13 mouse cellular contexts compared by ENCODE assay signal in the genomic region with DNA sequence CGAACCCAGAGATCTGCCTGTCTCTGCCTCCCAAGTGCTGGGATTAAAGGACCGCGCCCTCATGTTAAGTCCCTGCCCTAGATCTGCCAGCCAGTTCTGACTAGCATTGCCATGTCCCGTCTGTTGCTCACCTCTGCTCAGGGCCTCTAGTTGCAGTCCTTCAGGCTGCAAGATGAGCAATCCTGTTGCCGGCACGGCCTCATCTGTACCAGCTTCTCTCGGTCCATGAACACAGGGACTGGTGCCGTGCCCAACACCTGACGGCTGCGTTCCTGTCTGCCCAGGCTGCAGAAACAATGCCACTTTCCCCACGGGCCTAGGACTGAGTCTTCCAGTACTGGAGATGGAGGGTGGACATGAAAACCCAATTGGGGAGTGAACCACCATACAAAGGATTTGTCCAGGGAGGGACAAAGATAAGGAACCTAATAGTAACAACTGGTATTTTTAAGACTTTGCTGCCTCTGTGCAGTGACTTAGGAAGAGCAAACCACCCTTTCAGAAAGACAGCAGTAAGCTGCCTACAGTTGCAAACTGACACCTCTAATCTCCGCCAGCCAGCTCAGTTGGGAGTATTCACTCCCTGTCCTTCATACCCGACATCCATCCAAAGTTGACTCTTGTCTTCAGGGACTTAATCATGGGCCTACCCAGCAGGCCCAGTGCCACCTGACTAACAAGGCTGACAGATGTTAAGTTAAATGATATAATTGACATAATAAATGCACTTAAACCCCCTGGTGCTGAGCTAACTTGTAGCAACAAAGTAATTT. TPM values are rescaled to one million over a fixed set of nuclear protein-coding genes. Genes with fewer than 3 reads are reported as not detected.
DNase-seq lines count a peak whose midpoint lies in the region; ATAC-seq lines count a peak whose summit lies in the region.
"Had no signal": no experiment of that assay in that cellular context is flagged by ENCODE, and none has a peak within 500 bp of the region (broad histone marks: within the 10 kb centered on the region; RNA-seq: fewer than 3 reads in every experiment).

No protein-coding gene starts in this region.

- H3K27me3 ChIP-seq in erythroblast, embryonic 14.5 days (ENCODE audit: control insufficient read depth): no peaks in the 10 kb centered on the region
- H3K27me3 ChIP-seq in kidney, embryonic 15.5 days: no peaks in the 10 kb centered on the region
- H3K27me3 ChIP-seq in liver, embryonic 13.5 days: no peaks in the 10 kb centered on the region

- DNase-seq in kidney, adult 18-20 months: no peak
- DNase-seq in adrenal gland, postnatal 14 days: peak; percentile 46
- DNase-seq in liver, embryonic 13.5 days: no peak
- no peak for DNase-seq in embryo, embryonic 10.5 days (ENCODE audit: low spot score)
- DNase-seq in thymus, postnatal 25 days: no peak
- DNase-seq: cerebellum, postnatal 14 days; gastrocnemius, postnatal 36 days had no signal

- H3K4me1 ChIP-seq in erythroblast, embryonic 14.5 days (ENCODE audit: control insufficient read depth): peaks cover 73% of the 10 kb centered on the region
- H3K4me1 ChIP-seq in kidney, embryonic 15.5 days: peaks cover 48% of the 10 kb centered on the region
- peaks cover 74% of the 10 kb centered on the region for H3K4me1 ChIP-seq in liver, embryonic 13.5 days (replicated peaks)

- peaks cover 64% of the 10 kb centered on the region for H3K36me3 ChIP-seq in erythroblast, embryonic 14.5 days (ENCODE audit: control insufficient read depth)
- H3K36me3 ChIP-seq in kidney, embryonic 15.5 days: peaks cover 31% of the 10 kb centered on the region
- peaks cover 40% of the 10 kb centered on the region for H3K36me3 ChIP-seq in liver, embryonic 13.5 days

- peak overlapping the region; percentile 93; the same call in 1 of the 2 replicates for H3K27ac ChIP-seq in kidney, embryonic 15.5 days
- peak overlapping the region; percentile 99 for H3K27ac ChIP-seq in liver, embryonic 13.5 days

- ATAC-seq in erythroblast, adult 5-6 weeks (replicated peaks; ENCODE audit: low FRiP score, poor library complexity, severe bottlenecking): no peak
- no peak for ATAC-seq in kidney, embryonic 15.5 days (replicated peaks; ENCODE audit: low FRiP score)
- no peak for ATAC-seq in liver, embryonic 13.5 days (ENCODE audit: low read depth)

- 0 out of 2 replicates have a peak overlapping the region, but pooled peaks have one; percentile 83 for H3K4me2 ChIP-seq in kidney, embryonic 15.5 days
- peak overlapping the region; percentile 99 for H3K4me2 ChIP-seq in liver, embryonic 13.5 days

- H3K9ac ChIP-seq in kidney, embryonic 15.5 days: no peak overlapping the region
- peak overlapping the region; percentile 96 for H3K9ac ChIP-seq in liver, embryonic 13.5 days

- WGBS in kidney, embryonic 15.5 days: 89% methylated on average over 13 of the region's 13 CpGs
- whole genome bisulfite sequencing in liver, embryonic 13.5 days (ENCODE audit: insufficient replicate concordance): 79% methylated on average over 13 of the region's 13 CpGs

- peaks cover 2% of the 10 kb centered on the region; the same call in 1 of the 2 replicates for H3K9me3 ChIP-seq in erythroblast, embryonic 14.5 days (ENCODE audit: control insufficient read depth, low read length)
- H3K9me3 ChIP-seq in kidney, embryonic 15.5 days (replicated peaks): no peaks in the 10 kb centered on the region
- no peaks in the 10 kb centered on the region for H3K9me3 ChIP-seq in liver, embryonic 13.5 days (replicated peaks)

- H3K4me3 ChIP-seq in erythroblast, embryonic 14.5 days (replicated peaks): peak overlapping the region; percentile 79
- H3K4me3 ChIP-seq in kidney, embryonic 15.5 days (replicated peaks): no peak overlapping the region
- peak overlapping the region; percentile 76 for H3K4me3 ChIP-seq in liver, embryonic 13.5 days (replicated peaks)

RNA-seq across cellular contexts. Expression of a gene that starts 1.5 kb away (rescaled TPM):
- not detected in 2 replicates for polyA plus RNA-seq in erythroblast, embryonic 14.5 days (2012)
- total RNA-seq in erythroblast, adult 5-6 weeks (2015; ENCODE audit: low replicate concordance): not detected in 2 replicates
- total RNA-seq in erythroblast, adult 5-6 weeks (2017; ENCODE audit: low replicate concordance): not detected in 2 replicates
- not detected in 2 replicates for polyA plus RNA-seq in kidney, embryonic 15.5 days (2015; fragmentation: Nextera tagmentation; extraction: Ambion mirVana)
- total RNA-seq in adrenal gland, postnatal 14 days (2021): 2.1 TPM in 1 of 2 replicates, not detected in the other
- not detected in 2 replicates for polyA plus RNA-seq in liver, embryonic 13.5 days (2015; fragmentation: Nextera tagmentation; extraction: Ambion mirVana)
- total RNA-seq: gastrocnemius, postnatal 36 days; left cerebral cortex, adult 18-20 months had no signal
- polyA plus RNA-seq: C2C12; kidney, adult 2 months had no signal

RNA-seq across cellular contexts. Expression of a gene that starts 1.7 kb away (rescaled TPM):
- 111 and 222 TPM in 2 replicates for polyA plus RNA-seq in erythroblast, embryonic 14.5 days (2012)
- total RNA-seq in erythroblast, adult 5-6 weeks (2015; ENCODE audit: low replicate concordance): 1,192 and 1,430 TPM in 2 replicates
- total RNA-seq in erythroblast, adult 5-6 weeks (2017; ENCODE audit: low replicate concordance): 2,193 and 2,235 TPM in 2 replicates
- 808 and 824 TPM in 2 replicates for polyA plus RNA-seq in kidney, embryonic 15.5 days (2015; fragmentation: Nextera tagmentation; extraction: Ambion mirVana)
- 532 and 572 TPM in 2 replicates for total RNA-seq in adrenal gland, postnatal 14 days (2021)
- 1,982 and 2,114 TPM in 2 replicates for polyA plus RNA-seq in liver, embryonic 13.5 days (2015; fragmentation: Nextera tagmentation; extraction: Ambion mirVana)

RNA-seq across cellular contexts. Expression of a gene that starts 1.8 kb away (rescaled TPM):
- 162 and 179 TPM in 2 replicates for polyA plus RNA-seq in erythroblast, embryonic 14.5 days (2012)
- total RNA-seq in erythroblast, adult 5-6 weeks (2015; ENCODE audit: low replicate concordance): 31.8 and 67.2 TPM in 2 replicates
- total RNA-seq in erythroblast, adult 5-6 weeks (2017; ENCODE audit: low replicate concordance): 37.4 and 37.9 TPM in 2 replicates
- polyA plus RNA-seq in kidney, embryonic 15.5 days (2015; fragmentation: Nextera tagmentation; extraction: Ambion mirVana): 125 and 129 TPM in 2 replicates
- total RNA-seq in adrenal gland, postnatal 14 days (2021): 88.3 and 96.4 TPM in 2 replicates
- polyA plus RNA-seq in liver, embryonic 13.5 days (2015; fragmentation: Nextera tagmentation; extraction: Ambion mirVana): 130 TPM in 2 replicates

RNA-seq across cellular contexts. Expression of a gene that starts 10.8 kb away (rescaled TPM):
- 9.6 and 10.3 TPM in 2 replicates for polyA plus RNA-seq in erythroblast, embryonic 14.5 days (2012)
- 6.1 and 6.7 TPM in 2 replicates for total RNA-seq in erythroblast, adult 5-6 weeks (2015; ENCODE audit: low replicate concordance)
- 15.5 and 16.1 TPM in 2 replicates for total RNA-seq in erythroblast, adult 5-6 weeks (2017; ENCODE audit: low replicate concordance)
- 9.6 TPM in 2 replicates for polyA plus RNA-seq in kidney, embryonic 15.5 days (2015; fragmentation: Nextera tagmentation; extraction: Ambion mirVana)
- 58.3 and 211 TPM in 2 replicates for total RNA-seq in adrenal gland, postnatal 14 days (2021)
- 12.2 and 15.3 TPM in 2 replicates for polyA plus RNA-seq in liver, embryonic 13.5 days (2015; fragmentation: Nextera tagmentation; extraction: Ambion mirVana)

RNA-seq across cellular contexts. Expression of a gene that starts 20.9 kb away (rescaled TPM):
- polyA plus RNA-seq in erythroblast, embryonic 14.5 days (2012): not detected in 2 replicates
- not detected in 2 replicates for total RNA-seq in erythroblast, adult 5-6 weeks (2015; ENCODE audit: low replicate concordance)
- total RNA-seq in erythroblast, adult 5-6 weeks (2017; ENCODE audit: low replicate concordance): not detected in 2 replicates
- polyA plus RNA-seq in kidney, embryonic 15.5 days (2015; fragmentation: Nextera tagmentation; extraction: Ambion mirVana): 0.45 and 0.49 TPM in 2 replicates
- not detected in 2 replicates for total RNA-seq in adrenal gland, postnatal 14 days (2021)
- polyA plus RNA-seq in liver, embryonic 13.5 days (2015; fragmentation: Nextera tagmentation; extraction: Ambion mirVana): 0.33 and 0.56 TPM in 2 replicates
- total RNA-seq: gastrocnemius, postnatal 36 days had no signal
- polyA plus RNA-seq: kidney, adult 2 months had no signal
